Mouse (Mus musculus): ENCODE results near the gene Mocs3.
A peak's percentile ranks its signal among the peaks of the same experiment; 100 is the strongest.

Mocs3 gene

GRCm38 (mm10) chr2:168230026-168230728 lies at the start of gene Mocs3, which contains the start of the genes Gm20716 and Dpm1:
Gene Mocs3 (plus strand): TSS chr2:168230622.
Gene Gm20716 (minus strand): TSS chr2:168230364.
Gene Dpm1 (minus strand): TSS chr2:168230591.
- peak; percentile 47 for DNase-seq (ENCODE audit: low spot score)

GRCm38 (mm10) chr2:168191856-168192255 lies 38.6 kb upstream of the Mocs3 start:
- no peak for DNase-seq (ENCODE audit: low spot score)

- no peak for DNase-seq (ENCODE audit: low spot score)
Observed at GRCm38 (mm10) chr2:168193685-168194084, 36.7 kb upstream of the Mocs3 start.

- no peak for DNase-seq (ENCODE audit: low spot score)
Observed at GRCm38 (mm10) chr2:168195721-168196120, 34.7 kb upstream of the Mocs3 start.

- DNase-seq (ENCODE audit: low spot score), result no peak
Observed at GRCm38 (mm10) chr2:168198421-168198820, 32.0 kb upstream of the Mocs3 start.

- no peak for DNase-seq (ENCODE audit: low spot score)
Observed at GRCm38 (mm10) chr2:168199476-168199875, 30.9 kb upstream of the Mocs3 start.

- DNase-seq (ENCODE audit: low spot score), result no peak
Observed at GRCm38 (mm10) chr2:168200014-168200691, 30.3 kb upstream of the Mocs3 start.

- DNase-seq (ENCODE audit: low spot score), result no peak
Observed at GRCm38 (mm10) chr2:168204476-168204999, 25.9 kb upstream of the Mocs3 start.

GRCm38 (mm10) chr2:168205265-168205664 lies 25.2 kb upstream of the Mocs3 start:
- DNase-seq (ENCODE audit: low spot score), result peak; percentile 53

- DNase-seq (ENCODE audit: low spot score), result no peak
Observed at GRCm38 (mm10) chr2:168205681-168206631, 24.5 kb upstream of the Mocs3 start.

- DNase-seq (ENCODE audit: low spot score), result peak; percentile 89
Observed at GRCm38 (mm10) chr2:168206725-168207644, 23.4 kb upstream of the Mocs3 start, which contains the start of gene Adnp. Gene Adnp (minus strand): TSS chr2:168207112.

GRCm38 (mm10) chr2:168207883-168208282 lies 22.5 kb upstream of the Mocs3 start:
- DNase-seq (ENCODE audit: low spot score), result no peak

GRCm38 (mm10) chr2:168213788-168214397 lies 16.5 kb upstream of the Mocs3 start:
- DNase-seq (ENCODE audit: low spot score), result no peak

GRCm38 (mm10) chr2:168223326-168223725 lies 7.1 kb upstream of the Mocs3 start:
- DNase-seq (ENCODE audit: low spot score), result no peak

GRCm38 (mm10) chr2:168229116-168230025 lies 1.1 kb upstream of the Mocs3 start:
- DNase-seq (ENCODE audit: low spot score), result no peak

- DNase-seq (ENCODE audit: low spot score), result no peak
Observed at GRCm38 (mm10) chr2:168230773-168231470, 500 bp downstream of the Mocs3 start.

GRCm38 (mm10) chr2:168231471-168231829 lies 1.0 kb downstream of the Mocs3 start:
- no peak for DNase-seq (ENCODE audit: low spot score)

- DNase-seq (ENCODE audit: low spot score), result no peak
Observed at GRCm38 (mm10) chr2:168233286-168233685, 2.9 kb downstream of the Mocs3 start.

GRCm38 (mm10) chr2:168238335-168238734 lies 7.9 kb downstream of the Mocs3 start:
- DNase-seq (ENCODE audit: low spot score), result no peak
